Mouse (Mus musculus) embryonic facial prominence, embryonic 11.5 days (tissue): Measurements from ENCODE around the gene Pdzrn4. TPM values are rescaled to one million over a fixed set of nuclear protein-coding genes. Genes with fewer than 3 reads are reported as not detected.
A peak's percentile ranks its signal among the peaks of the same experiment; 100 is the strongest.

Experiments
- ATAC-seq: fragments of 200-750 bp; cut with Nextera tagmentation; replicated peaks from 2 replicates; pipeline ENCODE4 v1.8.0; 2017; ENCODE audit warnings: low read depth; ENCODE audit not compliant: insufficient number of reproducible peaks, low FRiP score, low TSS enrichment
- DNase-seq: peaks from one replicate; pipeline ENCODE4 v3.0.0-alpha.2; 2015; ENCODE audit warnings: low spot score
- H3K27ac ChIP-seq: fragments of 300-500 bp; sonication (generic); replicated peaks from 2 replicates; pipeline ENCODE4 v1.5.1; 2014; ENCODE audit warnings: mild to moderate bottlenecking, low read depth, low read length, control low read depth
- H3K27me3 ChIP-seq: fragments of 300-500 bp; sonication (generic); 2 replicates; pipeline ENCODE4 v1.6.1; 2014; ENCODE audit warnings: mild to moderate bottlenecking, low read length, moderate library complexity, mixed read lengths; ENCODE audit not compliant: control insufficient read depth, insufficient read depth
- H3K36me3 ChIP-seq: fragments of 300-500 bp; sonication (generic); replicated peaks from 2 replicates; pipeline ENCODE4 v1.6.1; 2014; ENCODE audit warnings: low read depth, mild to moderate bottlenecking, low read length, moderate library complexity, mixed read lengths; ENCODE audit not compliant: control insufficient read depth, insufficient read depth
- H3K4me1 ChIP-seq: fragments of 300-500 bp; sonication (generic); 2 replicates; pipeline ENCODE4 v1.6.1; 2014; ENCODE audit warnings: low read length, mixed read lengths; ENCODE audit not compliant: control insufficient read depth, insufficient read depth
- H3K4me2 ChIP-seq: fragments of 300-500 bp; sonication (generic); 2 replicates; pipeline ENCODE4 v1.6.1; 2014; ENCODE audit warnings: low read depth, mild to moderate bottlenecking, control low read depth, low read length, moderate library complexity
- H3K4me3 ChIP-seq: fragments of 300-500 bp; sonication (generic); 2 replicates; pipeline ENCODE4 v1.5.1; 2014; ENCODE audit warnings: low read depth, low read length, control low read depth
- H3K9ac ChIP-seq: fragments of 300-500 bp; sonication (generic); replicated peaks from 2 replicates; pipeline ENCODE4 v1.6.1; 2014; ENCODE audit warnings: mild to moderate bottlenecking, control low read depth, low read length
- H3K9me3 ChIP-seq: fragments of 300-500 bp; sonication (generic); replicated peaks from 2 replicates; pipeline ENCODE4 v1.6.1; 2016; ENCODE audit warnings: mild to moderate bottlenecking, low read length, inconsistent platforms, mixed read lengths; ENCODE audit not compliant: control insufficient read depth
- WGBS: fragments of 180-500 bp; shearing (Covaris S2); extraction: QIAGEN DNeasy Blood & Tissue Kit; methylation state at CpG from one replicate; pipeline ENCODE4 v1.1.7; 2014; 5-methylcytosine and 5-hydroxymethylcytosine counted together
- polyA plus RNA-seq: library from polyadenylated mRNA; unstranded; fragments of >200 nt; fragmentation: Nextera tagmentation; extraction: Ambion mirVana; gene quantifications from 2 replicates; pipeline ENCODE4 v1.2.1, GENCODE M21; 2014

Gene Pdzrn4
- polyA plus RNA-seq, 1 experiment from 2014 or later, result 2.8 TPM

DNA sequence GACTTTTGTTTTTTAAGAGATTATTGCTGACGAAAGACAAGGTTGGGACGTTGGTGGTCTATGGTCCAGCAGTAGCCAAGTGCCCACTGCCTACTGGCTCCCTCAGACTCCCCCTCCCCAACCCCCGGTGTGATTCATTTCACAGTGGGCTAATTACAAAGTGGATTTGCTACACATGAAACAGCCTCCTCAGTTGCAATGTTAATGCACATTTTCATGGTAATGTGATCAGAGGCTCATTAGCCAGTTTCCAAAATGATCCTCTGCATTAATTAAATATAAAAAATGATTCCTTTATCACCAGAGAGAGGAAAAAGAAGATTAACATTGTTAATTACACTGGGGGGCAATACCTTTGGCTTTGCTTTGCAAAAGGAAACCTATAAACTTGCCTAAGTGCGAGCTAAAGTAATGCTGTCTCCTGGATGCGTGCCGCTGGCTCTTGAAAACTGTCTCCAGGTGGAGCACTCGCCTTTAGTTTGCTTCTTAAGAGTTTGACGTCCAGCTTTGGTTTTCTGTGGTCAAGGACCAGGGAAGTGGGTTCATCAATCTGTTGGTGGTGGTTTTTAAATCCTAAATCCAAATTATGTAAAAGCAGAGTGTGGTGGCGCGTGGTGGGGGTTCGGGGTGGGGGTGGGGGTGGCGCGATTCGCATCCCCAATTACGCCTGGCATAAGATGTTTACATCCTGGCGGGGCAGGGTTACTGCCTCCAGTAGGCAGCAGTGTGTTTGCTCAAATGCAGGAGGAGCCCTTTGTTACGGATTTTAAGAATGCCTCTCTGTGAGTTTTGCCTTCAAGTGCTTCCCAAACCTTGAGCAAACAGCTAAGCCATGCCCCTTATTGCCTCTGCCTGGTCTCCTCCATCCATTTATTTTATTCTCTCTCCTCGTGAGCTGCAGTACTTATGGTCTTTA lies 202.0 kb downstream of the Pdzrn4 start:
- no peak overlapping the region for H3K27ac ChIP-seq
- 2% methylated on average over 18 of the region's 18 CpGs for WGBS
- ATAC-seq, result no peak
- H3K4me3 ChIP-seq, result peak overlapping the region; percentile 18; the same call in 1 of the 2 replicates
- H3K36me3 ChIP-seq, result no peaks in the 10 kb centered on the region
- no peaks in the 10 kb centered on the region for H3K9me3 ChIP-seq
- H3K4me1 ChIP-seq, result no peaks in the 10 kb centered on the region
- no peaks in the 10 kb centered on the region for H3K27me3 ChIP-seq
- peak; percentile 54 for DNase-seq
- H3K9ac ChIP-seq, result 0 out of 2 replicates have a peak overlapping the region, but pooled peaks have one; percentile 18
- peak overlapping the region; percentile 42 for H3K4me2 ChIP-seq

DNA sequence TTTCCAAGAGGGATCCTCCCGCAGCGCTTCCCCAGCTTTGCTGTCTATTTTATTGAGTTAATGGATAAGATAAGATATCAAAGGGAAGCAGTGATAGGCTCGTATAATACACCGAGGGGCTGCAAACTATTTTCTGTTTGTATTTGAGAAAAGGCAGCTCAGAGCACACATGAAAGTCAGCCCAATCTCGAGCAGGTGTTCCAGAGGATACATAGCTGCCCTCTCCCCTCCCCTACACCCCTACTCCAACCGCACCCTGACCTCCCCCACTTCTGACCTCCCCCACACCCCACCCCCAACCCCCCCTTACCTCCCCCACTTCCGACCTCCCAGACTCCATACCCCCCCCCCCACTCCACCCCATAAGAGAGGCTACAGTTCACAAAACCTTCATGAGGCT lies 202.7 kb downstream of the Pdzrn4 start:
- ATAC-seq (no peak), DNase-seq (no peak)
- H3K9me3 ChIP-seq, result no peaks in the 10 kb centered on the region
- H3K27ac ChIP-seq, result no peak overlapping the region
- H3K27me3 ChIP-seq, result no peaks in the 10 kb centered on the region
- H3K4me3 ChIP-seq, result no peak overlapping the region
- WGBS, result 17% methylated on average over 7 of the region's 7 CpGs
- H3K36me3 ChIP-seq, result no peaks in the 10 kb centered on the region
- H3K9ac ChIP-seq, result no peak overlapping the region
- no peaks in the 10 kb centered on the region for H3K4me1 ChIP-seq
- no peak overlapping the region for H3K4me2 ChIP-seq

DNA sequence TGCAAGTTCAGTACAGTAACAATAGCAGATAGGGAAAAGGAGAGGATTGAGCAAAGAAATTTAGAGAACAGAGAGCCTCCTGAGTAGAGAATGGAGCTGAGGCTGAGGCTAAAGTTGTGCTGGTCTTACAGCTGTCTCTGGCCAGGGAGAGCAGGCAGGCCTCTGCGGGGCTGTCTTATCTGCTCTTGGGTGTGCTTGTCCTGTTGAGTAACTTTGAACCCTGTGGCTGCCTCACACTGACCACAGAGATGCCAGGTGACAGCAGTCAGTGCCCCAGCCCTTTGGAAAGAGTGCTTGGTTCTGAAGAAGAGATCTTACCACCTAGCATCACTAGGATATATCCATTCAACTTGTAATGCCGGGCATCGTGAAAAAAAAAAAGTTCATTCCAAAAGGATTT lies 214.2 kb downstream of the Pdzrn4 start:
- no peak overlapping the region for H3K9ac ChIP-seq
- no peaks in the 10 kb centered on the region for H3K4me1 ChIP-seq
- H3K4me3 ChIP-seq, result no peak overlapping the region
- H3K27ac ChIP-seq, result no peak overlapping the region
- 94% methylated on average over 3 of the region's 3 CpGs for WGBS
- H3K4me2 ChIP-seq, result no peak overlapping the region
- DNase-seq (no peak), ATAC-seq (no peak)
- H3K27me3 ChIP-seq, result no peaks in the 10 kb centered on the region
- H3K36me3 ChIP-seq, result no peaks in the 10 kb centered on the region
- no peaks in the 10 kb centered on the region for H3K9me3 ChIP-seq

DNA sequence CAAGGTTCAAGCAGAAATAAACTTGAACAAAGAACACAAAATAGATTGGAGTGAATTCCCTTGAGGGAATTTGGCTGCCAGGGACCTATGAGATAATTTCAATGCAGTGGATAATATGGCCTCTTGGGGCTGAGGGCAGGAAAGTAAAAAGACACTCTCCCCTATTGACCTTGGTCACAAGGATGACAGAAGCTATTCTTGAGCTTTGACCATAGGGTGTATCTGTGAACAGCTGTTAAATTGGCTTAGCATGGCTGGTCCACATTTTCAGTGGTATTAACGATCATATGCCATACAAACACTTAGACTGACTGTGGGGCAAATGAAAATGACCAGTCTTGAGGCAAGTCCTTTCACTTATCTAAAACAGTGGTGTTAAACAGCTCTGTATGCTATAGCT lies 215.7 kb downstream of the Pdzrn4 start:
- Histone ChIP-seq H3K4me2 (no peak overlapping the region), H3K27me3 (no peaks in the 10 kb centered on the region), H3K36me3 (no peaks in the 10 kb centered on the region), H3K9me3 (no peaks in the 10 kb centered on the region), H3K9ac (no peak overlapping the region), H3K4me1 (no peaks in the 10 kb centered on the region), H3K27ac (no peak overlapping the region), H3K4me3 (no peak overlapping the region)
- WGBS, result 82% methylated on average over 1 of the region's 1 CpGs
- ATAC-seq (no peak), DNase-seq (no peak)

DNA sequence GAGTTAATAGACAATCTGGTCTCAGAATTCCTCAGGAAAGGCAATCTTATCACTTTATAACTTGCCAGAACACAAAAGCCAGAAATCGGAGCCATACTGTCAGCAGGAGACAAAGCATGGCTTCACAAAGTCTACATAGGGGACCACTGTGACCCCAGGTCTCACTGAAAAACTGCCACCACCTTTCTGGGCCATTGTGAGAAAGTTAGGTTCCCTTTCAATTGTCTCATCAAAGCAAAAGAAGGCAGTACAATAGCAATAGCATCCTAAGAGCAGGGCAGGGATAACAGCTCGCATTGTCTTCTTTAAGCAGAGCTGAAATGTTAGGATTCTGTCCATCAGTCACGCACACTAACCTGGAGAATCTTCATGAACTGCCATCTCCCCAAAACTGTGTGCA lies 216.5 kb downstream of the Pdzrn4 start:
- no peaks in the 10 kb centered on the region for H3K4me1 ChIP-seq
- no peak overlapping the region for H3K27ac ChIP-seq
- H3K27me3 ChIP-seq, result no peaks in the 10 kb centered on the region
- DNase-seq (no peak), ATAC-seq (no peak)
- no peaks in the 10 kb centered on the region for H3K9me3 ChIP-seq
- H3K9ac ChIP-seq, result no peak overlapping the region
- H3K4me3 ChIP-seq, result no peak overlapping the region
- H3K4me2 ChIP-seq, result no peak overlapping the region
- no peaks in the 10 kb centered on the region for H3K36me3 ChIP-seq
- 86% methylated on average over 3 of the region's 3 CpGs for WGBS

DNA sequence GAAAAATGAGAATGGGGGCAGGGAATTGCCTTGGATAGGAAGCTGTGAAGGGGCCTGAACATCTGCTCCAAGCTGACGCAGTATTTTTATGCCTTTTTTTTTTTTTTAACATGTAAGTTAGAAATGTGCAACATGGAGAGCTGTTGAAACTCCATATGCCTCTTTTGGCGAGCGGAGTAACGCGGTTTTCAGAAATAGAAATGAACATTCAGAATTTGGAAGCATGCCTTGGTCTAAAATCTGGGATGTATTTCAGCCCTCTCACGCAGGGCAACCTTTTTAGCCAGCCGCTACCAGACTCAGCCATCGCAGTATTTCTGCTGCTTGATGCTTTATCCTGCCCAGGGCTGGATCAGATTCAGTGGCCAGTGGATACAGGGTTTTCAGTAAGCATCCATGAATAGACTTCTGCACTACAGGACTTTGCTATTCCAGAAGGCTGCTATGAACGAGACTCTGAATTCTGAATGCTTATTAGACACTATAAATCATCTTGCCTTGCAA lies 225.1 kb downstream of the Pdzrn4 start:
- DNase-seq (no peak), ATAC-seq (no peak)
- WGBS, result 86% methylated on average over 9 of the region's 9 CpGs
- Histone ChIP-seq H3K4me3 (no peak overlapping the region), H3K9ac (no peak overlapping the region), H3K27ac (no peak overlapping the region), H3K36me3 (no peaks in the 10 kb centered on the region), H3K4me2 (no peak overlapping the region), H3K9me3 (no peaks in the 10 kb centered on the region), H3K27me3 (no peaks in the 10 kb centered on the region), H3K4me1 (no peaks in the 10 kb centered on the region)

DNA sequence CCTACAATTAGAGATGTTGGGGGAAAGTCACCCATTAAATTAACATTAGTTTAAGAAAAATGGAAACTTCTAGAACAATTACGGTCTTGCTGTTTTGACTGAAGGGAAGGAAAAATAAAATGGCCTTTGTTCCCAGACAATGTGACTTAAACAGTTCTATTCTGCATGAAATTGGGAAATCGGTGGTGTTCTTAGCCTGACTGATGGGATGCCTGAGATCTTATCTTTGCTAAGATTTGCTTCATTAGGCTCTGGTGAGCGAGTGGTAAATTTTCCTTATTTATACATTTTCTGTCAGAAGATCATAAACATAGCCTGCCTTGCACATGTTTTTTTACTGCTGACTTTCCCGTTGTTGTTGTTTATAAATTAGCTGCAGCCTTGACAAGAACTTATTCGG lies 225.6 kb downstream of the Pdzrn4 start:
- ATAC-seq (no peak), DNase-seq (no peak)
- Histone ChIP-seq H3K9me3 (no peaks in the 10 kb centered on the region), H3K9ac (no peak overlapping the region), H3K27me3 (no peaks in the 10 kb centered on the region), H3K4me1 (no peaks in the 10 kb centered on the region), H3K27ac (no peak overlapping the region), H3K4me3 (no peak overlapping the region), H3K4me2 (no peak overlapping the region), H3K36me3 (no peaks in the 10 kb centered on the region)
- 75% methylated on average over 5 of the region's 5 CpGs for WGBS

DNA sequence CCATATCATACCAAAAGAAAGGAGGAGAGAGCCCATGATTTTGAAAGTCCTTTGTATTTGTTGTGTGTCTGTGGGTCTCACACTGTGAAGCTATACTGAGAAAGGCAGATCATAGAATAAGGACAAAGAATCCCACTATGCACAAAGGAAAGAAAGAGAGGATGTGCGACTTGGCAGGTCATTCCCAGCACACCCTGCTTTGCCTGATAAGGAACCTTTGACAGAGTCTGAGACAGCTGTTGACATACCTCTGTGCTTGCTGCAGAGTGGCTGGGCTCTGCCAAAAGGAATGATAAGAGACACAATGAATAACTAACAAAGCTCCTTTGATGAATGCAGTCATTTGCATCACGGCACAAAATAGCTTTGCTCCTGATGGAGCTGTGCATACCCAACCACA lies 232.5 kb downstream of the Pdzrn4 start:
- no peaks in the 10 kb centered on the region for H3K36me3 ChIP-seq
- no peak overlapping the region for H3K4me3 ChIP-seq
- DNase-seq (no peak), ATAC-seq (no peak)
- WGBS, result 34% methylated on average over 2 of the region's 2 CpGs
- no peak overlapping the region for H3K4me2 ChIP-seq
- no peaks in the 10 kb centered on the region for H3K4me1 ChIP-seq
- no peaks in the 10 kb centered on the region for H3K9me3 ChIP-seq
- H3K9ac ChIP-seq, result no peak overlapping the region
- no peaks in the 10 kb centered on the region for H3K27me3 ChIP-seq
- H3K27ac ChIP-seq, result no peak overlapping the region
